Mouse (Mus musculus) G1E (cell line): Measurements from ENCODE around the gene Syt8. TPM values are rescaled to one million over a fixed set of nuclear protein-coding genes. Genes with fewer than 3 reads are reported as not detected.
"Not testable (repeated sequence)": the region's sequence is repeated elsewhere in the genome, so short reads cannot be mapped to it uniquely, and the experiment has no call there.

Experiments
- ATAC-seq: 2 replicates; pipeline ENCODE4 v1.8.0; 2016; ENCODE audit warnings: mild to moderate bottlenecking; ENCODE audit not compliant: insufficient number of reproducible peaks, poor library complexity, low FRiP score, severe bottlenecking; ENCODE audit errors: extremely low read depth
- DNase-seq: peaks from one replicate; pipeline ENCODE4 v3.0.0; 2012; ENCODE audit warnings: low spot score
- H3K27me3 ChIP-seq: 2 replicates; pipeline ENCODE4 v1.6.1; 2012; ENCODE audit warnings: mild to moderate bottlenecking, low read length, inconsistent platforms; ENCODE audit not compliant: insufficient read depth
- H3K36me3 ChIP-seq: replicated peaks from 2 replicates; pipeline ENCODE3; 2012; ENCODE audit warnings: mild to moderate bottlenecking, inconsistent platforms
- H3K4me1 ChIP-seq: 2 replicates; pipeline ENCODE4 v1.6.1; 2012; ENCODE audit warnings: low read depth, low read length, inconsistent platforms, mixed read lengths; ENCODE audit not compliant: insufficient read depth
- H3K4me3 ChIP-seq: 2 replicates; pipeline ENCODE4 v1.5.1; 2012; ENCODE audit warnings: low read depth, mild to moderate bottlenecking, inconsistent platforms, low read length, moderate library complexity, mixed read lengths
- H3K9me3 ChIP-seq: replicated peaks from 2 replicates; pipeline ENCODE4 v1.6.1; 2012; ENCODE audit warnings: inconsistent platforms
- CTCF ChIP-seq: IDR thresholded peaks from 2 replicates; pipeline ENCODE4 v1.5.1; 2012; ENCODE audit warnings: low read depth, low read length, inconsistent platforms, mixed read lengths
- GATA1 ChIP-seq: IDR thresholded peaks from 2 replicates; pipeline ENCODE4 v1.6.1; 2012; ENCODE audit warnings: borderline replicate concordance, low read length, inconsistent platforms, mixed read lengths
- GATA2 ChIP-seq: IDR thresholded peaks from 2 replicates; pipeline ENCODE4 v1.6.1; 2012; ENCODE audit warnings: low read depth, low read length, inconsistent platforms, borderline replicate concordance
- POLR2AphosphoS5 ChIP-seq: IDR thresholded peaks from 2 replicates; pipeline ENCODE4 v1.6.1; 2012; ENCODE audit warnings: low read depth, low read length, inconsistent platforms; ENCODE audit not compliant: insufficient replicate concordance
- TAL1 ChIP-seq: conservative IDR thresholded peaks from 2 replicates; pipeline ENCODE4 v1.6.1; 2012; ENCODE audit warnings: low read depth, low read length, inconsistent platforms, mixed read lengths
- polyA plus RNA-seq: library from polyadenylated mRNA; stranded (reverse); fragments of >175 nt; gene quantifications from 2 replicates; pipeline ENCODE4 v1.2.3, GENCODE M21; 2012
- total RNA-seq, 2 experiments: library from RNA; stranded (forward) in 1 of 2; stranded (reverse) in 1 of 2; fragments of 200-1000 nt in 1 of 2; fragments of >200 nt in 1 of 2; fragmentation: Nextera tagmentation in 1 of 2; gene quantifications; 2 replicates each; pipeline ENCODE4 v1.2.3; 2014 to 2017

Gene Syt8
- total and polyA plus RNA-seq, 3 experiments = 3.5 TPM; not detected in 2

DNA sequence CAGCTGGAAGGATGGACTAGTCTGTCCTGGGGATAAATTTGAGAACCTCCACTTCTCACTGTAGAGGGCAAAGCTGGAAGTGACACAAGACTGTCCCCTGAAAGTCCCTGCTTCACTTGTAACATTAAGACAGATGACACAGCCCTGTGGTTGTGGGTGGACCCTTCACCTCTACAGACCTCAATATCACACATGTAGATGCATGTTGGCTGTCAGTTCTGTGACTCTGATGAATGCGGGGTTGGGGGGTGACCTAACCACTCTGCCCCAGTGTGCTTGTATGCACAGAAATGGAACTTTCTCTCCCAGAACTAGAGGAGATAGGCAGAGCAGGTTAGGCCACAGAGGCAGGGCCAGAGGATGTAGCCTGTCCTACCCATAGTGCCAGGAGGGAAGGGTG is 38.0 kb upstream of the Syt8 start:
- TF ChIP-seq TAL1 = no peak
- TF ChIP-seq GATA1 = no peak
- no peak for TF ChIP-seq CTCF
- H3K4me3 ChIP-seq = no peak overlapping the region; the same call in 1 of the 2 replicates
- no peaks in the 10 kb centered on the region for H3K36me3 ChIP-seq
- ATAC-seq (no peak), DNase-seq (no peak)
- H3K4me1 ChIP-seq = peaks cover 97% of the 10 kb centered on the region
- H3K27me3 ChIP-seq = no peaks in the 10 kb centered on the region
- H3K9me3 ChIP-seq = no peaks in the 10 kb centered on the region

DNA sequence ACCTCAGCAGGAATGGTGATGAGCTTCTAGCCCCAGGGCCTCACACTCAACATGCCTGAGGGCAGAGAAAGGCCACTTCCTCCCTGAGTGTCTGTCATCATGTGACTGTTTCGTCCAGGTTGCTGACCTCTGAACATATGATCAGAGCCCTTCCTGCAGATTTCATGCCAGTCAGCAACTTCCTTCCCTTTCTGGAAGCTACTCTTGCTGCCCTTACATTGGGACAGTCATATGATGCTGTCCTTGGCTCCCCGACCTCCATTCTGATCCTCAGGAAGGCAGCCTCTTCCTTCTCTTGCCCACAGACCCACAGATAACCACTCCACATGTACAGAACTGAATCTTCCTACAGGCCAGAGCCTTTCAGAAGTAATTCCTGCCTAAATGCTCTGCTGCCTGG is 36.6 kb upstream of the Syt8 start:
- H3K36me3 ChIP-seq = no peaks in the 10 kb centered on the region
- H3K4me3 ChIP-seq = no peak overlapping the region
- H3K4me1 ChIP-seq = peaks cover 90% of the 10 kb centered on the region
- H3K27me3 ChIP-seq = no peaks in the 10 kb centered on the region
- no peaks in the 10 kb centered on the region for H3K9me3 ChIP-seq
- no peak for ATAC-seq
- TF ChIP-seq GATA2 (no peak), CTCF (no peak), POLR2AphosphoS5 (no peak), TAL1 (no peak), GATA1 (no peak)
- DNase-seq = no peak

DNA sequence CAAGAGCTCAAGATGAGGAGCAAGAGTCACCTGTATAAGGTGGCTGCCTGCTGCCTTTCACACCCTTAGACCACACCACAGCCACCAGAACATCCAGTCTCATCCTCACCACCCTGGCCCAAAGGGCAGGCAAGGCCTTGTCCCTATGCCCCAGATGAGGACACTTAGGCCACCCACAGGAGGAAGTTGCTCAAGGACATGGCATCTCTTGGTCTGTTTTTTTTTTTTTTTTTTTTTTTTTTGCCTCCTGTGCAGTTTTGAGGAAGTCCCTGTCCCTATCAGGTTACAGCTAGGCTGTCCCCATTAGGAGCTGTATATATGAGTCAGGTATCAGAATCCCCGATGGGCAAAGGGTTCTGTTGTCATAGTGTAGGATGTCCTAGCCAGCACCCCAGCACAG is 35.4 kb upstream of the Syt8 start:
- no peak for TF ChIP-seq TAL1
- TF ChIP-seq CTCF = no peak
- TF ChIP-seq POLR2AphosphoS5 = no peak
- no peak for TF ChIP-seq GATA2
- TF ChIP-seq GATA1 = no peak
- H3K9me3 ChIP-seq = no peaks in the 10 kb centered on the region
- peaks cover 89% of the 10 kb centered on the region for H3K4me1 ChIP-seq
- ATAC-seq = peak; percentile 46; the same call in 1 of the 2 replicates
- DNase-seq = peak; percentile 61
- H3K4me3 ChIP-seq = no peak overlapping the region; the same call in 1 of the 2 replicates
- H3K27me3 ChIP-seq = no peaks in the 10 kb centered on the region
- H3K36me3 ChIP-seq = no peaks in the 10 kb centered on the region

DNA sequence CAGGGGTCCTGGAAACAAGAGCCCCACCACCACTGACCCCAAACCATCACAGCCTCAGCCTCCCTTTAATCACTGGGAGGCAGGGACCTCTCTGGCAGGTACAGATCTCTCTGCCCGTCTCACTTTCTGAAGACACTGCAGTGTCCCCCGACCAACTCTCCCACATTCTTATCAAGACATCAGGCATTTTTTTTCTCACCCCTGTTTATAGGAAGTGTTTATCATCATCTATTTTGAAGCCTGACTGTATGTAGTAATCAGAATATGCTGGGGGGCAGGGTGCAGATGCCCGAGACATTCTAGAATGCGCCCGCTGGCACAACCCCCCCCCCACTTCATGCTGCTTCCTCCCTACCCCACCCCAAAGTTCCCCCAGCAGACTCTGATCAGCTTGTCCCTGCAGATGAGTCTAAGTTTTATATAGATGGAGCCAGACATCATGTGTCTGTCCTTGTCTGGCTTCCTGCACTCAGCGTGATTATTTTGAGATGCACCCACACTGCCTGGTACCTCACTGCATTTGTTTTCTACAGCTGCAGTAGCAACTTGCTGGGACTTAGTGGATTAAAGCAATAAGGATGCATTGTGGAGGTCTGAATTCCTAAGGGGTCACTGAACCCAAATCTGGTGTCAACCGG is 34.4 kb upstream of the Syt8 start:
- DNase-seq (no peak), ATAC-seq (no peak)
- H3K9me3 ChIP-seq = no peaks in the 10 kb centered on the region
- H3K27me3 ChIP-seq = no peaks in the 10 kb centered on the region
- no peaks in the 10 kb centered on the region for H3K36me3 ChIP-seq
- H3K4me3 ChIP-seq = no peak overlapping the region
- no peak for TF ChIP-seq GATA2
- TF ChIP-seq GATA1 = no peak
- no peak for TF ChIP-seq CTCF
- TF ChIP-seq TAL1 = no peak
- no peak for TF ChIP-seq POLR2AphosphoS5
- H3K4me1 ChIP-seq = peaks cover 85% of the 10 kb centered on the region

DNA sequence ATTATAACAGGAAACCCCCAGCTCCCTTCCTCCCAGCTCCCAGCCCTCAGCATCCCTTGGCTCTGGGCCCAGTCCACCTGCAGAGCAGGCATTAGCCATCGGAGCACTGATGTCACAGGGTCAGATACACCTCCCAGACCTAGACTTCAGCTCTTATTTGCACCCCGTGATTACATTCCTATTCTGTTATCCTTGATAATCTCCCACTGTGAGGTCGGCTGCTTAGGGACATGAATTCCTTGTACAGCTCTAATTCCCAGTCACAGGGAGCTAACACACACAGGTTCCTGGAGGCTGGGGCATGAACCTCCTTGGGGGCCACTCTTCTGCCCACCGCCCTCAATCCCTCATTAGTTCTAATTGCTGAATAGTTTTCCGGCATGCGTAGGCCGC is 33.9 kb upstream of the Syt8 start:
- no peaks in the 10 kb centered on the region for H3K36me3 ChIP-seq
- TF ChIP-seq CTCF (no peak), TAL1 (no peak), POLR2AphosphoS5 (no peak), GATA2 (no peak), GATA1 (no peak)
- DNase-seq (no peak), ATAC-seq (no peak)
- H3K4me3 ChIP-seq = no peak overlapping the region
- H3K4me1 ChIP-seq = peaks cover 81% of the 10 kb centered on the region
- H3K9me3 ChIP-seq = no peaks in the 10 kb centered on the region
- H3K27me3 ChIP-seq = no peaks in the 10 kb centered on the region

GRCm38 (mm10) chr7:142403591-142403990 is 31.1 kb upstream of the Syt8 start:
- no peaks in the 10 kb centered on the region for H3K27me3 ChIP-seq
- ATAC-seq (peak; percentile 59; the same call in 1 of the 2 replicates), DNase-seq (no peak)
- H3K4me3 ChIP-seq = no peak overlapping the region
- no peaks in the 10 kb centered on the region for H3K9me3 ChIP-seq
- no peaks in the 10 kb centered on the region for H3K36me3 ChIP-seq
- TF ChIP-seq TAL1 = no peak
- no peak for TF ChIP-seq GATA2
- no peak for TF ChIP-seq CTCF
- TF ChIP-seq GATA1 = no peak
- TF ChIP-seq POLR2AphosphoS5 = no peak
- peaks cover 62% of the 10 kb centered on the region for H3K4me1 ChIP-seq

DNA sequence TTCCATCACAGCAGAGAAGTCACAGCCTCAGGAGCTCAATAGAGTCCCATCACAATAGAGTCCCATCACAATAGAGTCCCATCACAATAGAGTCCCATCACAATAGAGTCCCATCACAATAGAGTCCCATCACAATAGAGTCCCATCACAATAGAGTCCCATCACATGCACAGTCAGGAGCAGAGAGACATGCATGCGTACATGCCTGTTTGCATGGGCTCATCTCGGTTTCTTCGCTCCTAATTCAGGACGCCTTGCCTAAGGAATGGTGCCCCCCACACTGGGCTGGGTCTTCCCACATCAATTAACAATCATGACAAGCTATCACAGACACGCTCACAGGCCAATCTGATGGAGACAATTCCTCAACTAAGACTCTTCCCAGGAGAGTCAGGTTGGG is 29.5 kb upstream of the Syt8 start:
- DNase-seq, H3K36me3 ChIP-seq, ATAC-seq, H3K27me3 ChIP-seq, H3K9me3 ChIP-seq, H3K4me3 ChIP-seq: not testable (repeated sequence)
- H3K4me1 ChIP-seq = peaks cover 56% of the 10 kb centered on the region
